ENCODE assay signal across 10 mouse cellular contexts in the genomic region with DNA sequence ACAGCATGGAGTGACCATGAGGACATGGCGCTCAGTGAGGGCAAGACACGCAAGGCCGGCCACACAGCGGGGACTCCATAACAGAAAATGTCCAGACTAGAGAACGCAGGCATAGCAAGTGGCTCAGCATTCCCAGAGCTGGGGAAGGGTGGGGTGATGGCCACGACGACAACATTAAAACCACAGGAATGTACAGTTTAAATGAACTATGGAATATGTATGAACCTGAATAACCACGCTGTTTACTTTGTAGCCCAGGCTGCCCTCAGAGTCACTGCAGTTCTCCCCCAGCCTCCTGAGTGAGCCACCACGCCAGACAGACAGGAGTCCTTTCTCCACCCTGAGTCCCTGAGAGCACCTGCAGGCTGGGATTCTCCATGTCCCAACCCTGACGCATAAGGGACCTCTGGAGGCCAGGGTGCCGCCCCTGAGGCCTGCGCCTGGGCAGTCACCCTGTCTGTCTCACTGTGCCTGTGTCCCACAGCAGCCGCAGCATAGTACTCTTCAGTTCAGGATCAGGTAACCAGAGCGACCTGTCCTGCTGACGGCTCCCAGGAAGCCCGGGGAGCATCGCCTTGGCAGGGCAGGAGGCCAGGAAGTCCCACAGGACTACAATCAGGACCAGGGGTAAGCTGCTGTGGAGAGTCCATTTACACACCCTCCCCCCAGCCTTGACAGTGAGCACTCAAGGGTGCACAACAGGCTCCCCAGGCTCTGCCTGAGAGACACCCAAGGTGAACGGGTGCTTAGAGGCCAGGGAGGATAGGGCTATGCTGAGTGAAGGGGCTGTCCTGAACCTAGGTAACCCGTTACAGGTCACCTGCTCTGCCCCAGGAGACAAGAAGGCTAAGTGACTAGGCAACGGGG. TPM values are rescaled to one million over a fixed set of nuclear protein-coding genes. Genes with fewer than 3 reads are reported as not detected.
A peak's percentile ranks its signal among the peaks of the same experiment; 100 is the strongest.
DNase-seq lines count a peak whose midpoint lies in the region; ATAC-seq lines count a peak whose summit lies in the region.
"Had no signal": no experiment of that assay in that cellular context is flagged by ENCODE, and none has a peak within 500 bp of the region (broad histone marks: within the 10 kb centered on the region; RNA-seq: fewer than 3 reads in every experiment).

No protein-coding gene starts in this region.

- H3K4me2 ChIP-seq in forebrain, embryonic 13.5 days, result no peak overlapping the region
- H3K4me2 ChIP-seq in forebrain, embryonic 14.5 days (ENCODE audit: low read length), result no peak overlapping the region
- no peak overlapping the region for H3K4me2 ChIP-seq in kidney, embryonic 16.5 days (replicated peaks; ENCODE audit: low read depth, low read length)
- H3K4me2 ChIP-seq in stomach, embryonic 16.5 days (ENCODE audit: low read depth, low read length), result no peak overlapping the region

- intact Hi-C loops in gastrocnemius, postnatal 36 days (cut with DNase I), result no loop called here

- H3K4me3 ChIP-seq in forebrain, embryonic 13.5 days, result no peak overlapping the region
- H3K4me3 ChIP-seq in forebrain, embryonic 14.5 days (ENCODE audit: low read depth, low read length), result no peak overlapping the region
- peak overlapping the region; percentile 99 for H3K4me3 ChIP-seq in megakaryocyte, embryonic 14.5 days (replicated peaks)
- no peak overlapping the region for H3K4me3 ChIP-seq in kidney, embryonic 16.5 days (ENCODE audit: low read length)
- no peak overlapping the region for H3K4me3 ChIP-seq in stomach, embryonic 16.5 days (replicated peaks; ENCODE audit: low read length)

- no peak for ATAC-seq in forebrain, embryonic 13.5 days
- ATAC-seq in forebrain, embryonic 14.5 days, result no peak
- ATAC-seq in megakaryocyte, adult 5-6 weeks (ENCODE audit: poor library complexity, severe bottlenecking), result no peak
- no peak for ATAC-seq in kidney, embryonic 16.5 days (ENCODE audit: low FRiP score, low TSS enrichment)
- no peak for ATAC-seq in stomach, embryonic 16.5 days (ENCODE audit: insufficient read depth, low FRiP score)
- ATAC-seq: hindbrain, postnatal 0 days had no signal

- no peaks in the 10 kb centered on the region; the same call in 1 of the 2 replicates for H3K36me3 ChIP-seq in forebrain, embryonic 13.5 days (ENCODE audit: poor library complexity, severe bottlenecking)
- H3K36me3 ChIP-seq in forebrain, embryonic 14.5 days (ENCODE audit: control insufficient read depth, insufficient read depth, low read length), result no peaks in the 10 kb centered on the region; the same call in 1 of the 2 replicates
- H3K36me3 ChIP-seq in megakaryocyte, embryonic 14.5 days (replicated peaks; ENCODE audit: low read length), result peaks cover 90% of the 10 kb centered on the region
- no peaks in the 10 kb centered on the region for H3K36me3 ChIP-seq in kidney, embryonic 16.5 days (ENCODE audit: insufficient read depth, low read length)
- H3K36me3 ChIP-seq in stomach, embryonic 16.5 days (ENCODE audit: control insufficient read depth, insufficient read depth, low read length), result no peaks in the 10 kb centered on the region

- no peaks in the 10 kb centered on the region for H3K27me3 ChIP-seq in forebrain, embryonic 13.5 days
- no peaks in the 10 kb centered on the region for H3K27me3 ChIP-seq in forebrain, embryonic 14.5 days (replicated peaks; ENCODE audit: control insufficient read depth, insufficient read depth, low read length)
- no peaks in the 10 kb centered on the region for H3K27me3 ChIP-seq in megakaryocyte, embryonic 14.5 days (replicated peaks)
- H3K27me3 ChIP-seq in kidney, embryonic 16.5 days (ENCODE audit: insufficient read depth, low read length), result no peaks in the 10 kb centered on the region
- H3K27me3 ChIP-seq in stomach, embryonic 16.5 days (ENCODE audit: control insufficient read depth, insufficient read depth, low read length), result no peaks in the 10 kb centered on the region

- DNase-seq in forebrain, embryonic 14.5 days (ENCODE audit: low spot score), result no peak
- no peak for DNase-seq in cerebellum, postnatal 14 days
- no peak for DNase-seq in gastrocnemius, postnatal 36 days
- DNase-seq: thymus, adult 18-20 months had no signal

- 85% methylated on average over 20 of the region's 20 CpGs for WGBS in forebrain, embryonic 13.5 days
- 78% methylated on average over 20 of the region's 20 CpGs for WGBS in forebrain, embryonic 14.5 days
- 76% methylated on average over 20 of the region's 20 CpGs for WGBS in kidney, embryonic 16.5 days
- 84% methylated on average over 20 of the region's 20 CpGs for WGBS in stomach, embryonic 16.5 days

- no peak overlapping the region for H3K27ac ChIP-seq in forebrain, embryonic 13.5 days
- H3K27ac ChIP-seq in forebrain, embryonic 14.5 days (ENCODE audit: low read depth, low read length), result no peak overlapping the region
- 0 out of 2 replicates have a peak overlapping the region, but pooled peaks have one; percentile 14 for H3K27ac ChIP-seq in kidney, embryonic 16.5 days (ENCODE audit: low read length)
- H3K27ac ChIP-seq in stomach, embryonic 16.5 days (ENCODE audit: low read length), result no peak overlapping the region
- H3K27ac ChIP-seq: hindbrain, postnatal 0 days had no signal

- H3K4me1 ChIP-seq in forebrain, embryonic 13.5 days, result peaks cover 9% of the 10 kb centered on the region; the same call in 1 of the 2 replicates
- H3K4me1 ChIP-seq in forebrain, embryonic 14.5 days (ENCODE audit: control insufficient read depth, insufficient read depth, low read length), result no peaks in the 10 kb centered on the region
- H3K4me1 ChIP-seq in megakaryocyte, embryonic 14.5 days, result peaks cover 92% of the 10 kb centered on the region
- peaks cover 33% of the 10 kb centered on the region for H3K4me1 ChIP-seq in kidney, embryonic 16.5 days (ENCODE audit: insufficient read depth, low read length)
- peaks cover 34% of the 10 kb centered on the region for H3K4me1 ChIP-seq in stomach, embryonic 16.5 days (ENCODE audit: control insufficient read depth, insufficient read depth, low read length)

- 0 out of 2 replicates have a peak overlapping the region, but pooled peaks have one; percentile 34 for H3K9ac ChIP-seq in forebrain, embryonic 13.5 days
- H3K9ac ChIP-seq in forebrain, embryonic 14.5 days (ENCODE audit: low read length), result no peak overlapping the region
- H3K9ac ChIP-seq in kidney, embryonic 16.5 days (replicated peaks; ENCODE audit: low read length), result no peak overlapping the region
- 0 out of 2 replicates have a peak overlapping the region, but pooled peaks have one; percentile 12 for H3K9ac ChIP-seq in stomach, embryonic 16.5 days (ENCODE audit: low read length)

- H3K9me3 ChIP-seq in forebrain, embryonic 13.5 days (replicated peaks), result no peaks in the 10 kb centered on the region
- H3K9me3 ChIP-seq in forebrain, embryonic 14.5 days (replicated peaks; ENCODE audit: control insufficient read depth, low read length), result no peaks in the 10 kb centered on the region
- H3K9me3 ChIP-seq in megakaryocyte, embryonic 14.5 days, result no peaks in the 10 kb centered on the region
- H3K9me3 ChIP-seq in kidney, embryonic 16.5 days (ENCODE audit: low read length), result no peaks in the 10 kb centered on the region
- H3K9me3 ChIP-seq in stomach, embryonic 16.5 days (replicated peaks; ENCODE audit: control insufficient read depth, low read length), result no peaks in the 10 kb centered on the region

RNA-seq across cellular contexts. Expression of gene Gpx4, which starts 25.9 kb away (rescaled TPM):
- 487 and 489 TPM in 2 replicates for polyA plus RNA-seq in forebrain, embryonic 13.5 days (2015; fragmentation: Nextera tagmentation; extraction: Ambion mirVana)
- polyA plus RNA-seq in forebrain, embryonic 14.5 days (2014; fragmentation: Nextera tagmentation; extraction: Ambion mirVana), result 555 and 632 TPM in 2 replicates
- polyA plus RNA-seq in megakaryocyte, embryonic 14.5 days (2012; ENCODE audit: insufficient read depth, low replicate concordance), result 3,942 and 9,172 TPM in 2 replicates
- 259 and 303 TPM in 2 replicates for total RNA-seq in megakaryocyte, adult 5-6 weeks (2015)
- 375 and 378 TPM in 2 replicates for total RNA-seq in megakaryocyte, adult 5-6 weeks (2017)
- 617 and 706 TPM in 2 replicates for polyA plus RNA-seq in kidney, embryonic 16.5 days (2015; fragmentation: Nextera tagmentation; extraction: Ambion mirVana)
- polyA plus RNA-seq in stomach, embryonic 16.5 days (2015; fragmentation: Nextera tagmentation; extraction: Ambion mirVana), result 445 and 507 TPM in 2 replicates
- total RNA-seq in gastrocnemius, postnatal 36 days (2021), result 100 to 1,000 TPM; 500 to 536 TPM

RNA-seq across cellular contexts. Expression of gene Sbno2, which starts 32.5 kb away (rescaled TPM):
- polyA plus RNA-seq in forebrain, embryonic 13.5 days (2015; fragmentation: Nextera tagmentation; extraction: Ambion mirVana), result 11.6 and 13.6 TPM in 2 replicates
- polyA plus RNA-seq in forebrain, embryonic 14.5 days (2014; fragmentation: Nextera tagmentation; extraction: Ambion mirVana), result 8.1 and 11.1 TPM in 2 replicates
- polyA plus RNA-seq in megakaryocyte, embryonic 14.5 days (2012; ENCODE audit: insufficient read depth, low replicate concordance), result 151 and 347 TPM in 2 replicates
- 32.4 and 33.0 TPM in 2 replicates for total RNA-seq in megakaryocyte, adult 5-6 weeks (2015)
- 41.9 and 46.7 TPM in 2 replicates for total RNA-seq in megakaryocyte, adult 5-6 weeks (2017)
- polyA plus RNA-seq in kidney, embryonic 16.5 days (2015; fragmentation: Nextera tagmentation; extraction: Ambion mirVana), result 16.1 and 17.6 TPM in 2 replicates
- polyA plus RNA-seq in stomach, embryonic 16.5 days (2015; fragmentation: Nextera tagmentation; extraction: Ambion mirVana), result 17.2 and 19.0 TPM in 2 replicates
- 1 to 10 TPM; 4.5 to 7.3 TPM for total RNA-seq in gastrocnemius, postnatal 36 days (2021)

RNA-seq across cellular contexts. Expression of gene Polr2e, which starts 33.3 kb away (rescaled TPM):
- polyA plus RNA-seq in forebrain, embryonic 13.5 days (2015; fragmentation: Nextera tagmentation; extraction: Ambion mirVana), result 193 and 199 TPM in 2 replicates
- 205 and 219 TPM in 2 replicates for polyA plus RNA-seq in forebrain, embryonic 14.5 days (2014; fragmentation: Nextera tagmentation; extraction: Ambion mirVana)
- polyA plus RNA-seq in megakaryocyte, embryonic 14.5 days (2012; ENCODE audit: insufficient read depth, low replicate concordance), result 147 and 260 TPM in 2 replicates
- total RNA-seq in megakaryocyte, adult 5-6 weeks (2015), result 70.2 and 70.7 TPM in 2 replicates
- 58.4 and 69.2 TPM in 2 replicates for total RNA-seq in megakaryocyte, adult 5-6 weeks (2017)
- 242 and 248 TPM in 2 replicates for polyA plus RNA-seq in kidney, embryonic 16.5 days (2015; fragmentation: Nextera tagmentation; extraction: Ambion mirVana)
- 174 and 180 TPM in 2 replicates for polyA plus RNA-seq in stomach, embryonic 16.5 days (2015; fragmentation: Nextera tagmentation; extraction: Ambion mirVana)
- total RNA-seq in gastrocnemius, postnatal 36 days (2021), result 10 to 100 TPM; 36.0 to 42.5 TPM

RNA-seq across cellular contexts. Expression of gene Stk11, which starts 42.7 kb away (rescaled TPM):
- polyA plus RNA-seq in forebrain, embryonic 13.5 days (2015; fragmentation: Nextera tagmentation; extraction: Ambion mirVana), result 20.7 and 21.6 TPM in 2 replicates
- 25.5 and 27.7 TPM in 2 replicates for polyA plus RNA-seq in forebrain, embryonic 14.5 days (2014; fragmentation: Nextera tagmentation; extraction: Ambion mirVana)
- 153 and 200 TPM in 2 replicates for polyA plus RNA-seq in megakaryocyte, embryonic 14.5 days (2012; ENCODE audit: insufficient read depth, low replicate concordance)
- total RNA-seq in megakaryocyte, adult 5-6 weeks (2015), result 58.0 and 60.7 TPM in 2 replicates
- 142 and 146 TPM in 2 replicates for total RNA-seq in megakaryocyte, adult 5-6 weeks (2017)
- polyA plus RNA-seq in kidney, embryonic 16.5 days (2015; fragmentation: Nextera tagmentation; extraction: Ambion mirVana), result 18.2 and 20.2 TPM in 2 replicates
- 14.5 and 14.8 TPM in 2 replicates for polyA plus RNA-seq in stomach, embryonic 16.5 days (2015; fragmentation: Nextera tagmentation; extraction: Ambion mirVana)
- total RNA-seq in gastrocnemius, postnatal 36 days (2021), result 100 to 1,000 TPM; 120 to 135 TPM

RNA-seq across cellular contexts. Expression of gene Arhgap45, which starts 56.4 kb away (rescaled TPM):
- 1.2 and 1.3 TPM in 2 replicates for polyA plus RNA-seq in forebrain, embryonic 13.5 days (2015; fragmentation: Nextera tagmentation; extraction: Ambion mirVana)
- 1.1 and 1.5 TPM in 2 replicates for polyA plus RNA-seq in forebrain, embryonic 14.5 days (2014; fragmentation: Nextera tagmentation; extraction: Ambion mirVana)
- polyA plus RNA-seq in megakaryocyte, embryonic 14.5 days (2012; ENCODE audit: insufficient read depth, low replicate concordance), result 375 and 477 TPM in 2 replicates
- 135 and 140 TPM in 2 replicates for total RNA-seq in megakaryocyte, adult 5-6 weeks (2015)
- 235 and 237 TPM in 2 replicates for total RNA-seq in megakaryocyte, adult 5-6 weeks (2017)
- polyA plus RNA-seq in kidney, embryonic 16.5 days (2015; fragmentation: Nextera tagmentation; extraction: Ambion mirVana), result 10.5 and 11.3 TPM in 2 replicates
- 7.8 and 9.7 TPM in 2 replicates for polyA plus RNA-seq in stomach, embryonic 16.5 days (2015; fragmentation: Nextera tagmentation; extraction: Ambion mirVana)
- total RNA-seq in gastrocnemius, postnatal 36 days (2021), result 1 to 10 TPM; 1.1 to 2.7 TPM

Comparison
In these comparisons a context has a peak if more than half of its experiments do, and no peak if none do; other contexts are left out.
1. H3K9ac ChIP-seq: peak in forebrain, embryonic 13.5 days (single experiment) and stomach, embryonic 16.5 days (single experiment); none in forebrain, embryonic 14.5 days (single experiment) and kidney, embryonic 16.5 days (single experiment).